Mouse (Mus musculus) liver, embryonic 13.5 days (tissue): ENCODE measurements at regions not wholly inside any gene's neighbourhood (a gene's known extent, or its start where the extent isn't known, plus 50 kb on each side); places are given as distances from the start of the nearest gene placed in this dataset.

Source experiments
- ATAC-seq: fragments of 200-750 bp; cut with Nextera tagmentation; 2 replicates; pipeline ENCODE4 v1.8.0; 2017; ENCODE audit warnings: low read depth, mild to moderate bottlenecking, moderate number of reproducible peaks, moderate library complexity
- DNase-seq: peaks from one replicate; pipeline ENCODE4 v3.0.0; 2022
- H3K27ac ChIP-seq: fragments of 300-500 bp; sonication (generic); 2 replicates; pipeline ENCODE4 v1.5.1; 2015; ENCODE audit warnings: moderate library complexity, mild to moderate bottlenecking, inconsistent platforms
- H3K27me3 ChIP-seq: fragments of 300-500 bp; sonication (generic); 2 replicates; pipeline ENCODE4 v1.6.1; 2015; ENCODE audit warnings: mild to moderate bottlenecking, inconsistent platforms
- H3K36me3 ChIP-seq: fragments of 300-500 bp; sonication (generic); 2 replicates; pipeline ENCODE4 v1.6.1; 2015; ENCODE audit warnings: mild to moderate bottlenecking, inconsistent platforms
- H3K4me1 ChIP-seq: fragments of 300-500 bp; sonication (generic); replicated peaks from 2 replicates; pipeline ENCODE4 v1.6.1; 2015; ENCODE audit warnings: inconsistent platforms
- H3K4me2 ChIP-seq: fragments of 300-500 bp; sonication (generic); 2 replicates; pipeline ENCODE4 v1.6.1; 2015; ENCODE audit warnings: inconsistent platforms, mild to moderate bottlenecking, moderate library complexity
- H3K4me3 ChIP-seq: fragments of 300-500 bp; sonication (generic); replicated peaks from 2 replicates; pipeline ENCODE4 v1.5.1; 2015; ENCODE audit warnings: mild to moderate bottlenecking, inconsistent platforms
- H3K9ac ChIP-seq: fragments of 300-500 bp; sonication (generic); 2 replicates; pipeline ENCODE4 v1.6.1; 2015; ENCODE audit warnings: mild to moderate bottlenecking, inconsistent platforms
- H3K9me3 ChIP-seq: fragments of 300-500 bp; sonication (generic); replicated peaks from 2 replicates; pipeline ENCODE4 v1.6.1; 2016; ENCODE audit warnings: inconsistent platforms
- WGBS: fragments of 180-500 bp; shearing (Covaris S2); methylation state at CpG from one replicate; pipeline ENCODE4 v1.1.7; 2015; ENCODE audit not compliant: insufficient replicate concordance; 5-methylcytosine and 5-hydroxymethylcytosine counted together

- ATAC-seq (no peak), DNase-seq (no peak)
- Histone ChIP-seq H3K36me3 (no peaks in the 10 kb centered on the region), H3K27ac (no peak overlapping the region), H3K4me2 (no peak overlapping the region), H3K27me3 (no peaks in the 10 kb centered on the region), H3K9me3 (no peaks in the 10 kb centered on the region), H3K4me3 (no peak overlapping the region), H3K4me1 (no peaks in the 10 kb centered on the region), H3K9ac (no peak overlapping the region)
- 43% methylated on average over 8 of the region's 8 CpGs for WGBS
Measured at GRCm38 (mm10) chr10:56793074-56793473, 415.9 kb downstream of the Gja1 start.

- DNase-seq (no peak), ATAC-seq (no peak)
- no peaks in the 10 kb centered on the region for H3K27me3 ChIP-seq
- no peaks in the 10 kb centered on the region for H3K36me3 ChIP-seq
- H3K4me2 ChIP-seq = no peak overlapping the region
- 49% methylated on average over 3 of the region's 3 CpGs for WGBS
- H3K9me3 ChIP-seq = no peaks in the 10 kb centered on the region
- H3K9ac ChIP-seq = no peak overlapping the region
- no peaks in the 10 kb centered on the region for H3K4me1 ChIP-seq
- no peak overlapping the region for H3K27ac ChIP-seq
- H3K4me3 ChIP-seq = no peak overlapping the region
Measured at GRCm38 (mm10) chr10:56795396-56795795, 418.3 kb downstream of the Gja1 start.

- H3K36me3 ChIP-seq = no peaks in the 10 kb centered on the region
- 65% methylated on average over 3 of the region's 3 CpGs for WGBS
- ATAC-seq = no peak
Measured at GRCm38 (mm10) chr10:56799307-56799706, 422.2 kb downstream of the Gja1 start.

GRCm38 (mm10) chr10:56799745-56800144 is 422.6 kb downstream of the Gja1 start:
- Histone ChIP-seq H3K36me3 (no peaks in the 10 kb centered on the region), H3K4me3 (no peak overlapping the region), H3K9ac (no peak overlapping the region), H3K4me1 (no peaks in the 10 kb centered on the region), H3K27me3 (no peaks in the 10 kb centered on the region), H3K27ac (no peak overlapping the region), H3K4me2 (no peak overlapping the region), H3K9me3 (no peaks in the 10 kb centered on the region)
- no peak for DNase-seq
- ATAC-seq = no peak
- WGBS = 48% methylated on average over 3 of the region's 3 CpGs

More at GRCm38 (mm10) chr10:56799307-56799706, 422.2 kb downstream of the Gja1 start:
- no peak overlapping the region for H3K27ac ChIP-seq
- no peak overlapping the region for H3K4me3 ChIP-seq
- H3K4me1 ChIP-seq = no peaks in the 10 kb centered on the region
- no peak overlapping the region for H3K4me2 ChIP-seq
- H3K9ac ChIP-seq = no peak overlapping the region
- DNase-seq = no peak
- H3K9me3 ChIP-seq = no peaks in the 10 kb centered on the region
- H3K27me3 ChIP-seq = no peaks in the 10 kb centered on the region

GRCm38 (mm10) chr10:56809006-56809405 is 431.9 kb downstream of the Gja1 start:
- ATAC-seq (no peak), DNase-seq (no peak)
- Histone ChIP-seq H3K36me3 (no peaks in the 10 kb centered on the region), H3K4me3 (no peak overlapping the region), H3K27me3 (no peaks in the 10 kb centered on the region), H3K9ac (no peak overlapping the region), H3K4me2 (no peak overlapping the region), H3K9me3 (no peaks in the 10 kb centered on the region), H3K27ac (no peak overlapping the region), H3K4me1 (no peaks in the 10 kb centered on the region)
- WGBS = 42% methylated on average over 1 of the region's 1 CpGs

- Histone ChIP-seq H3K27me3 (no peaks in the 10 kb centered on the region), H3K9me3 (no peaks in the 10 kb centered on the region), H3K9ac (no peak overlapping the region), H3K36me3 (no peaks in the 10 kb centered on the region), H3K4me2 (no peak overlapping the region), H3K4me3 (no peak overlapping the region), H3K27ac (no peak overlapping the region), H3K4me1 (no peaks in the 10 kb centered on the region)
- ATAC-seq (no peak), DNase-seq (no peak)
- WGBS = 60% methylated on average over 5 of the region's 5 CpGs
Measured at GRCm38 (mm10) chr10:56822158-56822557, 445.0 kb downstream of the Gja1 start.

GRCm38 (mm10) chr10:56831331-56831730 is 454.2 kb downstream of the Gja1 start:
- Histone ChIP-seq H3K27me3 (no peaks in the 10 kb centered on the region), H3K4me2 (no peak overlapping the region), H3K27ac (no peak overlapping the region), H3K9ac (no peak overlapping the region), H3K9me3 (no peaks in the 10 kb centered on the region), H3K36me3 (no peaks in the 10 kb centered on the region), H3K4me1 (no peaks in the 10 kb centered on the region), H3K4me3 (no peak overlapping the region)
- DNase-seq (no peak), ATAC-seq (no peak)
- WGBS = 76% methylated on average over 1 of the region's 1 CpGs

- H3K4me1 ChIP-seq = no peaks in the 10 kb centered on the region
- H3K4me2 ChIP-seq = no peak overlapping the region
- H3K9ac ChIP-seq = no peak overlapping the region
- WGBS = 69% methylated on average over 4 of the region's 4 CpGs
- no peaks in the 10 kb centered on the region for H3K27me3 ChIP-seq
- no peak overlapping the region for H3K4me3 ChIP-seq
- no peak overlapping the region for H3K27ac ChIP-seq
- no peaks in the 10 kb centered on the region for H3K36me3 ChIP-seq
- H3K9me3 ChIP-seq = no peaks in the 10 kb centered on the region
- no peak for ATAC-seq
- DNase-seq = no peak
Measured at GRCm38 (mm10) chr10:56831966-56832365, 454.8 kb downstream of the Gja1 start.

- no peak overlapping the region for H3K9ac ChIP-seq
- H3K27ac ChIP-seq = no peak overlapping the region
- H3K4me2 ChIP-seq = no peak overlapping the region
- no peaks in the 10 kb centered on the region for H3K27me3 ChIP-seq
- H3K4me1 ChIP-seq = no peaks in the 10 kb centered on the region
- H3K36me3 ChIP-seq = no peaks in the 10 kb centered on the region
- no peaks in the 10 kb centered on the region for H3K9me3 ChIP-seq
- 57% methylated on average over 4 of the region's 4 CpGs for WGBS
- ATAC-seq = no peak
- H3K4me3 ChIP-seq = no peak overlapping the region
- DNase-seq = no peak
Measured at GRCm38 (mm10) chr10:56836130-56836529, 459.0 kb downstream of the Gja1 start.

GRCm38 (mm10) chr10:56839006-56839495 is 461.9 kb downstream of the Gja1 start:
- no peak for DNase-seq
- WGBS = 60% methylated on average over 9 of the region's 9 CpGs
- Histone ChIP-seq H3K9me3 (no peaks in the 10 kb centered on the region), H3K4me1 (no peaks in the 10 kb centered on the region), H3K27me3 (no peaks in the 10 kb centered on the region), H3K27ac (no peak overlapping the region), H3K36me3 (no peaks in the 10 kb centered on the region), H3K4me2 (no peak overlapping the region), H3K4me3 (no peak overlapping the region), H3K9ac (no peak overlapping the region)
- no peak for ATAC-seq

GRCm38 (mm10) chr10:56839545-56839944 is 462.4 kb downstream of the Gja1 start:
- Histone ChIP-seq H3K27ac (no peak overlapping the region), H3K9ac (no peak overlapping the region), H3K27me3 (no peaks in the 10 kb centered on the region), H3K9me3 (no peaks in the 10 kb centered on the region), H3K36me3 (no peaks in the 10 kb centered on the region), H3K4me3 (no peak overlapping the region), H3K4me1 (no peaks in the 10 kb centered on the region), H3K4me2 (no peak overlapping the region)
- ATAC-seq (no peak), DNase-seq (no peak)
- 36% methylated on average over 2 of the region's 2 CpGs for WGBS

- no peak for DNase-seq
- Histone ChIP-seq H3K4me1 (no peaks in the 10 kb centered on the region), H3K9ac (no peak overlapping the region), H3K9me3 (no peaks in the 10 kb centered on the region), H3K36me3 (no peaks in the 10 kb centered on the region), H3K27ac (no peak overlapping the region), H3K4me3 (no peak overlapping the region), H3K4me2 (no peak overlapping the region), H3K27me3 (no peaks in the 10 kb centered on the region)
- WGBS = 52% methylated on average over 5 of the region's 5 CpGs
- ATAC-seq = no peak
Measured at GRCm38 (mm10) chr10:56840732-56841131, 463.6 kb downstream of the Gja1 start.
